Mouse (Mus musculus): ENCODE data around the gene Prps1. TPM values are rescaled to one million over a fixed set of nuclear protein-coding genes. Genes with fewer than 3 reads are reported as not detected.
"Not testable (repeated sequence)": the region's sequence is repeated elsewhere in the genome, so short reads cannot be mapped to it uniquely, and the experiment has no call there.

Gene Prps1
- polyA plus RNA-seq, 1 experiment from 2014 or later = 37.7 TPM

DNA sequence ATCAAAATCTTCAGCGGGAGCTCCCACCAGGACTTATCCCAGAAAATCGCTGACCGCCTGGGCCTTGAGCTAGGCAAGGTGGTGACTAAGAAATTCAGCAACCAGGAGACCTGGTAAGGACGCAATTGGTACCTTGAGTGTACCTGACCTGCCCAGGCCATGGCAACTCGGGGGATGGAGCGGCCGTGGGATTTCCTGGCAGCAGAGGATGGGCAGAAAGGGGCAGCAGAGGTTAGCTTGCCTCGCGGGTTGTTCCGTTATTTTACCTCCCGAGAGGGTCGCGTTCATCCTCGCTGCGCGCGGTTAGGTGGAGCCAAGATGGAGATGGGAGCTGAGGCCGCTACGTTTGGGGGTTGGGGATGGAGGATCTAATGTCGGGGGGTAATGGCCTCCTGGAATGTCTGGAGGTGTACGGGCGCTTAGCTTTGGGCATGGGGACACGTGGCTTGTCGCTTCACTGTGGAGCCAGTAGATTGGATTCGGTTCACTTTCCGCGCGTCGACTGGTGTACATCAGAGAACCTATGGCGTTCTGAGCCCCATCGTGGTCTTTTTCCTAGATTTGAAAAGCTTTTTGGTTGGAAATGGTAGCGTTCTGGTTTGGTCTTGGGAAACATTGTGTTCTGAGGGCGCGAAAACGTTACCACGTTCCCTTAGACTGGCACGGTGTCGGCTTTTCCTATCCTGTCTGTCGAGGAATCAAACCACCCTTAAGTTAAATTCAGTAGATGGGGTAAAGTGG is 508 bp downstream of the Prps1 start:
- H3K27me3 ChIP-seq = peaks cover 10% of the 10 kb centered on the region; the same call in 1 of the 2 replicates
- H3K27ac ChIP-seq = no peak overlapping the region
- H3K4me3 ChIP-seq = peak overlapping the region; percentile 57
- no peaks in the 10 kb centered on the region for H3K36me3 ChIP-seq
- ATAC-seq (ENCODE audit: insufficient number of reproducible peaks, low FRiP score, low TSS enrichment, low read depth) = no peak
- WGBS = 15% methylated on average over 39 of the region's 39 CpGs
- peak overlapping the region; percentile 26; the same call in 1 of the 2 replicates for H3K9ac ChIP-seq
- no peaks in the 10 kb centered on the region for H3K9me3 ChIP-seq
- no peaks in the 10 kb centered on the region for H3K4me1 ChIP-seq
- peak overlapping the region; percentile 49 for H3K4me2 ChIP-seq

DNA sequence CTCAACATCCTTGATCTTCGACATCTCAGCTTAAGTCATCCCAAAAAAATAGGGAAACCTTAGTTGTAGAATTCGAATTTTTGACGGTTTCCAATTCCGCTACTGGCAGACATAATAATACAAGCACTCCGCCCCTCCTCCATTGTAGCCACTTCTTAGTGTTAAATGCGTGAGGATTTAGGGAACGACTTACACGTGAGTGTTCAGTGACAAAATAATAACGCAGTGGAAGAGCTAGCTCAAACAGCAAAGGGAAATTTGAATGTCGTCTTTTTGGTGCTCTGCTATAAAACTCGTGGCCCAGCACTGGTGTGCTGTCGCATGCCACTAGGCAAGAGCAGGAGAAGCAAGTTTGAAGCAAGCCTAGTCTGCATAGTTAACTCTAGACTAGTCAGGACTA is 1.1 kb downstream of the Prps1 start:
- no peaks in the 10 kb centered on the region for H3K9me3 ChIP-seq
- H3K27me3 ChIP-seq = peaks cover 10% of the 10 kb centered on the region; the same call in 1 of the 2 replicates
- H3K4me2 ChIP-seq = peak overlapping the region; percentile 49
- no peaks in the 10 kb centered on the region for H3K36me3 ChIP-seq
- H3K9ac ChIP-seq = no peak overlapping the region
- WGBS = 29% methylated on average over 12 of the region's 12 CpGs
- no peak for ATAC-seq (ENCODE audit: insufficient number of reproducible peaks, low FRiP score, low TSS enrichment, low read depth)
- no peak overlapping the region for H3K27ac ChIP-seq
- H3K4me1 ChIP-seq = no peaks in the 10 kb centered on the region
- peak overlapping the region; percentile 57 for H3K4me3 ChIP-seq

DNA sequence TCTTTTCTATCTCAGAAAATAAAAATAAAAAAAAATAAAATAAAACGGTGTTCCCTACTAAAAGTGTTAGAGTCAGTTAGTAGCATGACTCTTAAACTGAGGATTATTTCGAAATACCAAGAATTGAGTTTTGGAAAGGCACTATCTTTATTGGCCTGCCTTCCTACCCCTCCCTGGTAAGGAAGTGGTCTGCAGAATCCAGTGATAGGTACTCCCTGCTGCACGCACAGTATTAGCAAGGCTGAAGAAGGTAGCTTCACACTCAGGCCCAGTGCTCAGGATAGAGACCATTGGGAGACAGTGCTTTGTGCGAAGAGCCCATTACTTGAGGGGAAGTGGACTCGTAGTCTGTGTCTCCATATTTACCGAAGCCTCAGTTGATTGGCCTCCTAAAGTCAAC is 21.8 kb downstream of the Prps1 start:
- WGBS = 92% methylated on average over 6 of the region's 6 CpGs
- no peaks in the 10 kb centered on the region for H3K36me3 ChIP-seq
- no peaks in the 10 kb centered on the region for H3K4me1 ChIP-seq
- no peak for ATAC-seq (ENCODE audit: insufficient number of reproducible peaks, low FRiP score, low TSS enrichment, low read depth)
- H3K27ac ChIP-seq = no peak overlapping the region
- no peak overlapping the region for H3K4me2 ChIP-seq
- no peak overlapping the region for H3K9ac ChIP-seq
- H3K27me3 ChIP-seq = peaks cover 3% of the 10 kb centered on the region; the same call in 1 of the 2 replicates
- no peak overlapping the region for H3K4me3 ChIP-seq
- H3K9me3 ChIP-seq = no peaks in the 10 kb centered on the region

DNA sequence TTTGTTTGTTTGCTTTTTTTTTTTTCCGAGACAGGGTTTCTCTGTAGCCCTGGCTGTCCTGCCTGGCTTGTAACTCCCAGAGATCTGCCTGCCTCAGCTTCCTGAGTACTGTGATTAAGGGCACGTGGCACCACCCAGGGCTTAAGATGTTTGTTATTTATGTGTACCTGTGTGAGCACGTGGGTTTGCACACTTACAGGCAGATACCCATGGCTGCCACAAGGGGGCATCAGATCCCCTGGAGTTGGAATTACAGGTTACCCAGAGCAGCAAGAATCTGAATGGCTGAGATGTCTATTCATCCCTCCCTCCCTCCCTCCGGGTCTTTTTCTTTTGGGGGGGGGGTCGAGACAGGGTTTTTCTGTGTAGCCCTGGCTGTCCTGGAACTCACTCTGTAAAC is 22.8 kb downstream of the Prps1 start:
- ATAC-seq (ENCODE audit: insufficient number of reproducible peaks, low FRiP score, low TSS enrichment, low read depth) = no peak
- no peaks in the 10 kb centered on the region for H3K36me3 ChIP-seq
- H3K9me3 ChIP-seq = no peaks in the 10 kb centered on the region
- no peaks in the 10 kb centered on the region for H3K4me1 ChIP-seq
- H3K4me2 ChIP-seq = no peak overlapping the region
- H3K9ac ChIP-seq = no peak overlapping the region
- 61% methylated on average over 5 of the region's 5 CpGs for whole genome bisulfite sequencing
- H3K27me3 ChIP-seq = peaks cover 3% of the 10 kb centered on the region; the same call in 1 of the 2 replicates
- no peak overlapping the region for H3K4me3 ChIP-seq
- no peak overlapping the region for H3K27ac ChIP-seq

DNA sequence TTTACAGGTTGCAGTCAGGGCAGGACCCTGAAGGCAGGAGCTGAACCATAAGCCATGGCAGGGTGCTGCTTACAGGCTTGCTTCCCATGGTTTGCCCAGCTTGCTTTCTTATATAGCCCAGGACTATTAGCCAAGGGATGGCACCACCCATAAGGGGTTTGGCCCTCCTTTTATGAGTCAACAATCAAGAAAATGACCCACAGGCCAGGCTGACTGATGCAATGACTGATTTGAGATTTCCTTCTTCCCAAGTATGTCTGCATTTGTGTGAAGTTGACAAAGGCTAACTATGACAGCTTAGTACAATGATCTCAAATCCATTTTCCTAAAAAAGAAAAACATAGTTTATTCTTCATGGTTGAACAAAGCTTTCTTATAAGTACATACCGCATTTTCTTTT is 32.8 kb downstream of the Prps1 start:
- Histone ChIP-seq H3K27ac (no peak overlapping the region), H3K9me3 (no peaks in the 10 kb centered on the region), H3K36me3 (no peaks in the 10 kb centered on the region), H3K27me3 (peaks cover 25% of the 10 kb centered on the region), H3K9ac (no peak overlapping the region), H3K4me3 (no peak overlapping the region), H3K4me1 (no peaks in the 10 kb centered on the region), H3K4me2 (no peak overlapping the region)
- ATAC-seq (ENCODE audit: insufficient number of reproducible peaks, low FRiP score, low TSS enrichment, low read depth) = no peak
- WGBS = 82% methylated on average over 1 of the region's 1 CpGs

DNA sequence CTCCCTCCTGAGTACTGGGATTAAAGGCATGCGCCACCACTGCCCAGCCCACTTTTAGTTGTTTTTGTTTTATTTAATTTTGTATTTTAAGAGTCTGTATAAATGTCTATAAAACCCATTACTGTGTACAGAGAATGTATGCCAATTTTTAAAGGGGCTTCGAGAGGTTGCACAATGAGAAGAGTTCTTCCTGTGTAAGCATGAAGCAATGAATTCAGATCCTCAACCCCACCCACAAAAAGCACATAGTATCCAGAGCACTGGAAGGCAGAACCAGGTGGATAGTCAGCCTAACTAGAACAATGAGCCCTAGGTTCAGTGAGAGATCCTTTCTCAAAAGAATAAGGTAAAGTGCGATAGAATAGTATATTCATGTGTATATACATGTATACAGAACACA is 33.8 kb downstream of the Prps1 start:
- H3K9me3 ChIP-seq = no peaks in the 10 kb centered on the region
- WGBS = 75% methylated on average over 3 of the region's 3 CpGs
- H3K4me2 ChIP-seq = no peak overlapping the region
- no peak for ATAC-seq (ENCODE audit: insufficient number of reproducible peaks, low FRiP score, low TSS enrichment, low read depth)
- H3K27ac ChIP-seq = no peak overlapping the region
- no peaks in the 10 kb centered on the region for H3K36me3 ChIP-seq
- no peak overlapping the region for H3K4me3 ChIP-seq
- H3K27me3 ChIP-seq = peaks cover 28% of the 10 kb centered on the region
- H3K9ac ChIP-seq = no peak overlapping the region
- no peaks in the 10 kb centered on the region for H3K4me1 ChIP-seq

DNA sequence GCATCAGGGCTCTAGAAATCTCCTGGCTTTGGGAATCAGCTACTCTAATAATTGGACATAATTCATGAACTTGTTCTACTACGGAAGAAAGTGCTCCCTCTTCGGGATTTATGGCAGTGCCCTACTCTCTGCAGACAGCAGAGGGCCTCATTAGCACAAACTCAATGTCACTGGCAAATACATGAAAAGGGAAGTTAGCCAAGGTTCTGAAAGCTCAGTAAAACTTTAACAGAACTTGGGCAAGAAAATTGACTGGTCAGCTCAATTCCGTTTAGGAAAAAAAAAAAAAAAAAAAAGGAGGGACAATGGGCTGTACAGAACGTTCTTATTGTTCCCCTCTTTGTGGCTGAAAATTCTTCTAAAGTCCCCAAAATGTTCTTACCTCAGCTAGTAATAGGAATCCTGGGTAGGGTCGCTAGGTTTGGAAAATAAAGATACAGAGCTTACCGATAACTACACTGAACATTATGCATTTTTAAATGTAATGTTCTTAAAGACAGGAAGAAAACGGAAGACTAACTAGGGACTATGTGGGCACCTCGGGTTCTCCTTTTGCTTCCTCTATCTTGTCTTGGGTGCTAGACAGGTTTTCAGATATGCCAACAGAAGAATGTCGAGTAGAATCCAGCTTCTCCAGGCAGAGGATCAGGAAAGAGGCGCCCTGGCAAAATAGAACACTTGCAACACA is 35.6 kb downstream of the Prps1 start:
- Histone ChIP-seq H3K27ac (no peak overlapping the region), H3K27me3 (peaks cover 32% of the 10 kb centered on the region), H3K4me2 (no peak overlapping the region), H3K4me1 (no peaks in the 10 kb centered on the region), H3K9ac (no peak overlapping the region), H3K4me3 (no peak overlapping the region), H3K9me3 (no peaks in the 10 kb centered on the region), H3K36me3 (no peaks in the 10 kb centered on the region)
- no peak for ATAC-seq (ENCODE audit: insufficient number of reproducible peaks, low FRiP score, low TSS enrichment, low read depth)
- 56% methylated on average over 10 of the region's 10 CpGs for WGBS

DNA sequence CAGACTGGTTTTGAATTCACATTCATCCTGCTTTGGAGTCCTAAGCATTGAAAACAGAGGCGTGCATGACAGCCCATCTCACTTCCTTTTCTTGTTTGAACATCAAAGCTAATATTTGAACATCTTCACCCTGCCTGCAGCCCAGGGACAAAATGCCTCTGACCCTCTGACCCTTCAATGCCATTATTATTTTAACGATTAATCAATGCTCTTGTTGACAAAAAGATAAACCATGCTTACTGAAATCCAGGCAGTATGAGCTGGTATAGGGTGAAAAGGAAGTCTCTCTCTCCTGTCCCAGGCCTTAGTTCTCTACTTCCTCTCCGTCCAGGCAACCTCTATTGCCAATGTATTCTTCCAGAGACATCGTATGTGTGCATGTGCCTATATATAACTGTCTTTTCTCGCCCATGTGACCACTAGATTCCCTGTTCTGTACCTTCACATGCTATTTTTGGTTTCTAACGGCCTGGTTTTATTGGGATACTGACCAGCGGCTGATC is 37.2 kb downstream of the Prps1 start:
- no peak overlapping the region for H3K27ac ChIP-seq
- H3K4me2 ChIP-seq = no peak overlapping the region
- H3K4me1 ChIP-seq = no peaks in the 10 kb centered on the region
- ATAC-seq (ENCODE audit: insufficient number of reproducible peaks, low FRiP score, low TSS enrichment, low read depth) = no peak
- peaks cover 31% of the 10 kb centered on the region for H3K27me3 ChIP-seq
- H3K9ac ChIP-seq = no peak overlapping the region
- 66% methylated on average over 7 of the region's 7 CpGs for whole genome bisulfite sequencing
- no peaks in the 10 kb centered on the region for H3K36me3 ChIP-seq
- no peak overlapping the region for H3K4me3 ChIP-seq
- no peaks in the 10 kb centered on the region for H3K9me3 ChIP-seq

DNA sequence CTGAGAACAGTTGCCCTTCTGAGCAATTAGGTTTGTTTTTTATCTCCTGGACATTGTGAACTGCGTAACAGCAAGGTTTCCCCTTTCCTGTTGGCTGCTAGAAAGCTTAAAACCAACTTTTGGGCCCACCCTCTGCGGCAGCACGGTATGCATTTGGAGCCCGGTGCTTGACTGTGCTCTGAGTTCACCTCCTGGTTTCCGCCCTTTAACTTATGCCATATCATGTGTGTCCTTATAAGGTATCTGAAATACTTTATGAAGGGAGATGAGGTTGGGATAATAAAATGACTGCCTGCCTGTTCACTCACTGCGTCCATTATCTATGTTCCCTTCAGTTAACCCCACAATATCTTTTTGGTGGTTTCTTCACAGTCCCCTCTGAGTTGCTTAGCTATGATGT is 37.8 kb downstream of the Prps1 start:
- H3K9me3 ChIP-seq = no peaks in the 10 kb centered on the region
- WGBS = 85% methylated on average over 6 of the region's 6 CpGs
- no peak overlapping the region for H3K4me3 ChIP-seq
- H3K9ac ChIP-seq = no peak overlapping the region
- ATAC-seq (ENCODE audit: insufficient number of reproducible peaks, low FRiP score, low TSS enrichment, low read depth) = no peak
- H3K36me3 ChIP-seq = no peaks in the 10 kb centered on the region
- H3K27ac ChIP-seq = no peak overlapping the region
- H3K4me2 ChIP-seq = no peak overlapping the region
- no peaks in the 10 kb centered on the region for H3K4me1 ChIP-seq
- H3K27me3 ChIP-seq = peaks cover 31% of the 10 kb centered on the region

DNA sequence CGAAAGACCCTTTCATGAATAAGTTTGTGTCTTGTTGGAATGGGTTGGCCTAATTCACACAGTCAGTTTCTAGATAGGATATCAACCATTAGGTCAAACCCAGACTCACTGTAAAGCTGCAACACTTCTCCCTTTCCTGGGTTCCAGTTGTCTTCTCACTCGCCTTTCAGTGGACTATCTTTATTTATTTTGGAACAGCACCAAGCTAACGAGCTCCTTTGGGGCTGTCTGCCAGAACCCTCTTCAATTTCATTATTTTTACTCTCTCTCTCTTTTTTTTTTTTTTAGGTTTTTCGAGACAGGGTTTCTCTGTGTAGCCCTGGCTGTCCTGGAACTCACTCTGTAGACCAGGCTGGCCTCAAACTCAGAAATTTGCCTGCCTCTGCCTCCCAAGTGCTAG is 42.0 kb downstream of the Prps1 start:
- H3K27ac ChIP-seq; H3K9me3 ChIP-seq; H3K4me2 ChIP-seq; H3K4me1 ChIP-seq; ATAC-seq (ENCODE audit: insufficient number of reproducible peaks, low FRiP score, low TSS enrichment, low read depth); H3K4me3 ChIP-seq; H3K9ac ChIP-seq; H3K36me3 ChIP-seq: not testable (repeated sequence)
- 57% methylated on average over 4 of the region's 4 CpGs for WGBS
- H3K27me3 ChIP-seq = peaks cover 23% of the 10 kb centered on the region

DNA sequence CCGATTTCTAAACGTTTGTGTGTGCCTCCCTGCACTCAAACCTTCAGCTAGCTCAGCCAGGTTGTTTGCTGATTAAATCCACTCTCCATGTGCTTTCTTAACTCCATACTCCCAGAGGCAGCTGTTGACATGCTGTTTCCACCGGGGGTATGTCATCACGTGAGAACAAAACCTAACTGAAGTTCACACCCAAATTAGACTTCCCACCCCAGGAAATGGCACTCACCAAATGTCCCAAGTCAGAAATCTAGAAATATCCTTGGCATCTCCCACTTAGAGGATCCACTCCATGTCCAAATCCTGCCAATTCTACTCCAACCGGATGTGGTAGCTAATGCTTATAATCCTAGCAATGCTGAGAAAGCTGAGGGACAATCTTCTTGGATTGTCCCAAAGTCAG is 43.9 kb downstream of the Prps1 start:
- Histone ChIP-seq H3K4me1 (0 out of 2 replicates have a peak, but pooled peaks cover 2% of the 10 kb centered on the region), H3K9ac (no peak overlapping the region), H3K27me3 (peaks cover 12% of the 10 kb centered on the region), H3K4me2 (no peak overlapping the region), H3K4me3 (no peak overlapping the region), H3K27ac (no peak overlapping the region), H3K36me3 (no peaks in the 10 kb centered on the region), H3K9me3 (no peaks in the 10 kb centered on the region)
- no peak for ATAC-seq (ENCODE audit: insufficient number of reproducible peaks, low FRiP score, low TSS enrichment, low read depth)
- WGBS = 74% methylated on average over 5 of the region's 5 CpGs
